Mouse (Mus musculus) intestine, postnatal 0 days (tissue): Measurements from ENCODE around the gene 4933434E20Rik. TPM values are rescaled to one million over a fixed set of nuclear protein-coding genes. Genes with fewer than 3 reads are reported as not detected.
A peak's percentile ranks its signal among the peaks of the same experiment; 100 is the strongest.

ENCODE experiments used
- ATAC-seq: fragments of 200-750 bp; cut with Nextera tagmentation; 2 replicates; pipeline ENCODE4 v1.8.0; 2017; ENCODE audit warnings: mild to moderate bottlenecking, moderate TSS enrichment, moderate library complexity
- H3K27ac ChIP-seq: fragments of 300-500 bp; sonication (generic); 2 replicates; pipeline ENCODE4 v1.5.1; 2014; ENCODE audit warnings: mild to moderate bottlenecking, low read depth, low read length, moderate library complexity
- H3K27me3 ChIP-seq: fragments of 300-500 bp; sonication (generic); replicated peaks from 2 replicates; pipeline ENCODE4 v1.6.1; 2014; ENCODE audit warnings: low read length, mixed read lengths; ENCODE audit not compliant: control insufficient read depth, insufficient read depth
- H3K36me3 ChIP-seq: fragments of 300-500 bp; sonication (generic); 2 replicates; pipeline ENCODE4 v1.6.1; 2014; ENCODE audit warnings: mild to moderate bottlenecking, moderate library complexity; ENCODE audit not compliant: control insufficient read depth, insufficient read depth
- H3K4me1 ChIP-seq: fragments of 300-500 bp; sonication (generic); replicated peaks from 2 replicates; pipeline ENCODE4 v1.6.1; 2014; ENCODE audit warnings: antibody characterized with exemption, low read length, mixed read lengths; ENCODE audit not compliant: control insufficient read depth, insufficient read depth
- H3K4me2 ChIP-seq: fragments of 300-500 bp; sonication (generic); replicated peaks from 2 replicates; pipeline ENCODE4 v1.6.1; 2014; ENCODE audit warnings: low read depth, mild to moderate bottlenecking, moderate library complexity
- H3K4me3 ChIP-seq: fragments of 300-500 bp; sonication (generic); 2 replicates; pipeline ENCODE4 v1.5.1; 2014; ENCODE audit warnings: low read depth, low read length
- H3K9ac ChIP-seq: fragments of 300-500 bp; sonication (generic); 2 replicates; pipeline ENCODE4 v1.6.1; 2014; ENCODE audit warnings: mild to moderate bottlenecking, low read depth, low read length
- H3K9me3 ChIP-seq: fragments of 300-500 bp; sonication (generic); 2 replicates; pipeline ENCODE4 v1.6.1; 2016; ENCODE audit warnings: mixed run types; ENCODE audit not compliant: control insufficient read depth
- CTCF ChIP-seq: sonication (generic); IDR thresholded peaks from 2 replicates; pipeline ENCODE4 v1.5.1; 2016; ENCODE audit warnings: low read depth, mild to moderate bottlenecking, control low read depth, antibody characterized with exemption, moderate library complexity
- WGBS: fragments of 180-500 bp; shearing (Covaris S2); extraction: QIAGEN DNeasy Blood & Tissue Kit; methylation state at CpG from one replicate; pipeline ENCODE4 v1.1.7; 2014; 5-methylcytosine and 5-hydroxymethylcytosine counted together
- polyA plus RNA-seq: library from polyadenylated mRNA; unstranded; fragments of >200 nt; fragmentation: Nextera tagmentation; extraction: Ambion mirVana; gene quantifications from 2 replicates; pipeline ENCODE4 v1.2.1, GENCODE M21; 2015

Gene 4933434E20Rik
- polyA plus RNA-seq, 1 experiment from 2014 or later = 128 TPM

- TF ChIP-seq CTCF = no peak
- Histone ChIP-seq H3K4me1 (no peaks in the 10 kb centered on the region), H3K4me3 (no peak overlapping the region), H3K27me3 (no peaks in the 10 kb centered on the region), H3K9me3 (no peaks in the 10 kb centered on the region), H3K36me3 (peaks cover 33% of the 10 kb centered on the region), H3K27ac (no peak overlapping the region), H3K9ac (no peak overlapping the region), H3K4me2 (no peak overlapping the region)
- WGBS = 90% methylated on average over 3 of the region's 3 CpGs
- no peak for ATAC-seq
Observed at GRCm38 (mm10) chr3:90101010-90101409, 49.6 kb downstream of the 4933434E20Rik start.

- H3K4me1 ChIP-seq = no peaks in the 10 kb centered on the region
- H3K9me3 ChIP-seq = no peaks in the 10 kb centered on the region
- H3K27me3 ChIP-seq = no peaks in the 10 kb centered on the region
- 0 out of 2 replicates have a peak, but pooled peaks have one; percentile 32 for ATAC-seq
- H3K27ac ChIP-seq = no peak overlapping the region
- TF ChIP-seq CTCF = no peak
- no peak overlapping the region for H3K9ac ChIP-seq
- H3K36me3 ChIP-seq = peaks cover 29% of the 10 kb centered on the region
- H3K4me3 ChIP-seq = no peak overlapping the region
- 75% methylated on average over 2 of the region's 2 CpGs for WGBS
- H3K4me2 ChIP-seq = no peak overlapping the region
Observed at GRCm38 (mm10) chr3:90101673-90102072, 50.2 kb downstream of the 4933434E20Rik start.

DNA sequence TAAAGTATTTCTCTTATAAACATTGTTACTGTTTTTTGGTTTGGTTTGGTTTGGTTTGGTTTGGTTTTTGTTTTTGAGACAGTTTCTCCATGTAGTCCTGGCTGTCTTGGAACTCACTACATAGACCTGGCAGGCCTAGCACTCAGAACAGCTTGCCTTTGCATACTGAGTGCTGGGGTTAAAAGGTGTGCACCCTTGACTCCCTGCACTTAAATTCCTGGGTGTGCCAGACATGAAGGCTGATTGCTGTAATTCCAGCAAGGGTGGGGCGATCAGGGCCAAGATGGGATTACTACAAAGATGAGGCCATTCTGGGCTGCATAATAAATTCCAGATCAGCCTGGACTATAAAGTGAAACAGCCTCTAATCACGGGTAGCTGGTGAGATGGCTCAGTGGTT lies 50.8 kb downstream of the 4933434E20Rik start:
- Histone ChIP-seq H3K9me3 (no peaks in the 10 kb centered on the region), H3K36me3 (peaks cover 25% of the 10 kb centered on the region), H3K4me2 (no peak overlapping the region), H3K27me3 (no peaks in the 10 kb centered on the region), H3K4me1 (no peaks in the 10 kb centered on the region), H3K27ac (no peak overlapping the region), H3K4me3 (no peak overlapping the region), H3K9ac (no peak overlapping the region)
- TF ChIP-seq CTCF = no peak
- peak; percentile 44 for ATAC-seq
- 39% methylated on average over 2 of the region's 2 CpGs for WGBS

DNA sequence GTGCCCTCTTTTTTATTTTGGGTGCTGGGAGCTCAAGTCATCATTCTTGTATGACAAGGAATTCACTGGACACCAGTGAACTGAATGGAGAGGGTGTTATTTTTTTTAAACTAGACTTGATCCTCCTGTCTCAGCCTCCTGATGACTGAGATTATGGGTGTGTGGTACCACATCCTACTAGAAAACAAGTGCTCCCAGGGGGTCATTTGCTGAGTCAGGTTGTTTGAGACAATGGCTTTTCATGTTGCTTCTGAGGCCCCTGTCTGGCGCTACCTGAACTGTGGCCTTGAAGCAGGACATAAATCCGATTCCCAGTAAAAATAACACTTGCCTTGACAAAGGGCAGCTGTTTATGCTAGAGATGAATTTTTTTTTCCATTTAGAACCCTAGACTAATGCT lies 51.7 kb downstream of the 4933434E20Rik start:
- H3K4me1 ChIP-seq = no peaks in the 10 kb centered on the region
- H3K27me3 ChIP-seq = no peaks in the 10 kb centered on the region
- H3K27ac ChIP-seq = no peak overlapping the region
- H3K9me3 ChIP-seq = no peaks in the 10 kb centered on the region
- H3K4me3 ChIP-seq = no peak overlapping the region
- H3K36me3 ChIP-seq = peaks cover 21% of the 10 kb centered on the region
- WGBS = 67% methylated on average over 2 of the region's 2 CpGs
- H3K4me2 ChIP-seq = no peak overlapping the region
- H3K9ac ChIP-seq = no peak overlapping the region
- ATAC-seq = no peak
- no peak for TF ChIP-seq CTCF

- no peaks in the 10 kb centered on the region for H3K4me1 ChIP-seq
- H3K4me3 ChIP-seq = no peak within 1 kb of the TSS
- H3K27me3 ChIP-seq = no peaks in the 10 kb centered on the region
- H3K9me3 ChIP-seq = no peaks in the 10 kb centered on the region
- WGBS = 85% methylated on average over 13 of the region's 13 CpGs
- TF ChIP-seq CTCF = no peak
- no peak within 1 kb of the TSS for H3K27ac ChIP-seq
- no peak within 1 kb of the TSS for H3K9ac ChIP-seq
- no peak for ATAC-seq
- H3K36me3 ChIP-seq = peaks cover 14% of the 10 kb centered on the region
- H3K4me2 ChIP-seq = no peak within 1 kb of the TSS
Observed at GRCm38 (mm10) chr3:90103938-90104337, 52.5 kb downstream of the 4933434E20Rik start, which contains the start of gene Nup210l. TSS of gene Nup210l (plus strand) at chr3:90104132.

DNA sequence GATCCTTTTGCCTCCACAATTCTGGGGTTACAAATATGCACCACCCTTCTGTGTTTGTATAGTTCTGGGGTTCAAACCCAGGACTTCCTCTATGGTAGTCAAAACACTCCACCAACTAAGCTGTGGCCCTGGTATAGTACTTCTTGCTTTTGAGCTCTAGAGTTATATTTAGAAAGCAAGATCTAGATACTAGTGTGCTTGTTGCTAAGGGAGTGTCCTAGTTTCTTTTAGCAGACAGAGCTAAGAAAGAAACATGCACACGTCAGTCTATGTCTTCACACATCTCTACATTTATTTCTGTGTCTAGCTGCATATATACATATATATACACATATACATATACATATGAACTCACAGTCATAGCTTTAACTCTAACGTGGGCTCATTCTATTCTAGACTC lies 60.3 kb downstream of the 4933434E20Rik start:
- Histone ChIP-seq H3K4me2 (no peak overlapping the region), H3K9me3 (no peaks in the 10 kb centered on the region), H3K27me3 (no peaks in the 10 kb centered on the region), H3K4me3 (no peak overlapping the region), H3K9ac (no peak overlapping the region), H3K36me3 (no peaks in the 10 kb centered on the region), H3K4me1 (no peaks in the 10 kb centered on the region), H3K27ac (no peak overlapping the region)
- no peak for TF ChIP-seq CTCF
- ATAC-seq = no peak
- 78% methylated on average over 2 of the region's 2 CpGs for WGBS

- Histone ChIP-seq H3K4me1 (no peaks in the 10 kb centered on the region), H3K27ac (no peak overlapping the region), H3K36me3 (no peaks in the 10 kb centered on the region), H3K9me3 (no peaks in the 10 kb centered on the region), H3K4me2 (no peak overlapping the region), H3K4me3 (no peak overlapping the region), H3K9ac (no peak overlapping the region), H3K27me3 (no peaks in the 10 kb centered on the region)
- peak; percentile 40; the same call in 1 of the 2 replicates for TF ChIP-seq CTCF
- no peak for ATAC-seq
- WGBS = 81% methylated on average over 2 of the region's 2 CpGs
Observed at GRCm38 (mm10) chr3:90114342-90114741, 62.9 kb downstream of the 4933434E20Rik start.
